Mouse (Mus musculus) kidney, adult 2 months (tissue): Measurements from ENCODE around the gene 1700042G07Rik.

Source experiments
- CTCF ChIP-seq: fragments of 200-500 bp; conservative IDR thresholded peaks from 2 replicates; pipeline ENCODE4 v1.5.1; 2011; ENCODE audit warnings: low read depth, mild to moderate bottlenecking, control low read depth, low read length, moderate library complexity, mixed read lengths; ENCODE audit not compliant: insufficient read depth, insufficient read length
- POLR2A ChIP-seq: fragments of 200-500 bp; IDR thresholded peaks from one replicate; pipeline ENCODE4 v1.6.1; 2011; ENCODE audit warnings: low read depth, low read length, control low read depth

- TF ChIP-seq CTCF (no peak), POLR2A (no peak)
Measured at GRCm38 (mm10) chr4:116143317-116143811, 29.8 kb upstream of the 1700042G07Rik start.
